Mouse (Mus musculus): ENCODE measurements at regions not wholly inside any gene's neighbourhood (a gene's known extent, or its start where the extent isn't known, plus 50 kb on each side); places are given as distances from the start of the nearest gene placed in this dataset.

GRCm38 (mm10) chr13:97453469-97453868, 212.6 kb downstream of the Enc1 start:
- DNase-seq (ENCODE audit: low spot score in 2 of 2), result no peak

- DNase-seq (ENCODE audit: low spot score in 2 of 2), result no peak
These were observed 212.2 kb downstream of the Enc1 start for GRCm38 (mm10) chr13:97453090-97453430.

GRCm38 (mm10) chr13:97452386-97453089, 211.6 kb downstream of the Enc1 start:
- DNase-seq (ENCODE audit: low spot score in 2 of 2), result no peak

GRCm38 (mm10) chr13:97451276-97451675, 210.4 kb downstream of the Enc1 start:
- peak; percentile 70 to 71 for DNase-seq (ENCODE audit: low spot score in 2 of 2)

GRCm38 (mm10) chr13:97448123-97448522, 207.2 kb downstream of the Enc1 start:
- no peak for DNase-seq (ENCODE audit: low spot score in 2 of 2)

- DNase-seq (ENCODE audit: low spot score in 2 of 2), result no peak
These were observed 203.0 kb downstream of the Enc1 start for GRCm38 (mm10) chr13:97443731-97444428.

GRCm38 (mm10) chr13:97442806-97443205, 201.9 kb downstream of the Enc1 start:
- DNase-seq (ENCODE audit: low spot score in 2 of 2), result no peak

- DNase-seq (ENCODE audit: low spot score in 2 of 2), result peak in 1 of 2 experiments; percentile 50
These were observed 201.4 kb downstream of the Enc1 start for GRCm38 (mm10) chr13:97442283-97442682.

GRCm38 (mm10) chr13:97441803-97442202, 200.9 kb downstream of the Enc1 start:
- DNase-seq (ENCODE audit: low spot score in 2 of 2), result no peak

- DNase-seq (ENCODE audit: low spot score in 2 of 2), result no peak
These were observed 198.5 kb downstream of the Enc1 start for GRCm38 (mm10) chr13:97439216-97439979.

- no peak for DNase-seq (ENCODE audit: low spot score in 2 of 2)
These were observed 197.8 kb downstream of the Enc1 start for GRCm38 (mm10) chr13:97438692-97439091.

- no peak for DNase-seq (ENCODE audit: low spot score in 2 of 2)
These were observed 197.4 kb downstream of the Enc1 start for GRCm38 (mm10) chr13:97438277-97438676.

GRCm38 (mm10) chr13:97436719-97437350, 195.9 kb downstream of the Enc1 start:
- DNase-seq (ENCODE audit: low spot score in 2 of 2), result no peak

GRCm38 (mm10) chr13:97435865-97436718, 195.2 kb downstream of the Enc1 start:
- DNase-seq (ENCODE audit: low spot score in 2 of 2), result peak in 1 of 2 experiments; percentile 65

- DNase-seq (ENCODE audit: low spot score in 2 of 2), result no peak
These were observed 194.3 kb downstream of the Enc1 start for GRCm38 (mm10) chr13:97434961-97435864.

GRCm38 (mm10) chr13:97434167-97434566, 193.3 kb downstream of the Enc1 start:
- DNase-seq (ENCODE audit: low spot score in 2 of 2), result no peak

GRCm38 (mm10) chr13:97432627-97433026, 191.7 kb downstream of the Enc1 start:
- no peak for DNase-seq (ENCODE audit: low spot score in 2 of 2)

- DNase-seq (ENCODE audit: low spot score in 2 of 2), result no peak
These were observed 190.0 kb downstream of the Enc1 start for GRCm38 (mm10) chr13:97430885-97431284.

- DNase-seq (ENCODE audit: low spot score in 2 of 2), result no peak
These were observed 187.3 kb downstream of the Enc1 start for GRCm38 (mm10) chr13:97428163-97428562.

- DNase-seq (ENCODE audit: low spot score in 2 of 2), result no peak
These were observed 186.6 kb downstream of the Enc1 start for GRCm38 (mm10) chr13:97427537-97427936.

All from right cerebral cortex, adult 2 months (tissue).